Mouse (Mus musculus) thymus, adult 2 months (tissue): Measurements from ENCODE around the gene Ykt6. TPM values are rescaled to one million over a fixed set of nuclear protein-coding genes. Genes with fewer than 3 reads are reported as not detected.
"Not testable (repeated sequence)": the region's sequence is repeated elsewhere in the genome, so short reads cannot be mapped to it uniquely, and the experiment has no call there.

Experiments
- DNase-seq: peaks from one replicate; pipeline ENCODE4 v3.0.0; 2021
- H3K27ac ChIP-seq: fragments of 200-500 bp; 2 replicates; pipeline ENCODE4 v1.5.1; 2012; ENCODE audit warnings: low read length, control low read depth; ENCODE audit not compliant: control insufficient read depth, insufficient read depth
- H3K27me3 ChIP-seq: fragments of 200-500 bp; 2 replicates; pipeline ENCODE4 v1.6.1; 2012; ENCODE audit warnings: mild to moderate bottlenecking, low read length, moderate library complexity, mixed read lengths; ENCODE audit not compliant: control insufficient read depth, insufficient read depth
- H3K36me3 ChIP-seq: fragments of 200-500 bp; 2 replicates; pipeline ENCODE4 v1.6.1; 2012; ENCODE audit warnings: mild to moderate bottlenecking, low read length, moderate library complexity; ENCODE audit not compliant: control insufficient read depth, insufficient read depth
- H3K4me1 ChIP-seq: fragments of 200-500 bp; replicated peaks from 2 replicates; pipeline ENCODE4 v1.6.1; 2012; ENCODE audit warnings: low read length; ENCODE audit not compliant: control insufficient read depth, insufficient read depth
- H3K4me3 ChIP-seq: fragments of 200-500 bp; 2 replicates; pipeline ENCODE4 v1.5.1; 2012; ENCODE audit warnings: mild to moderate bottlenecking, low read length, control low read depth, moderate library complexity; ENCODE audit not compliant: control insufficient read depth, insufficient read depth
- CTCF ChIP-seq: fragments of 200-500 bp; IDR thresholded peaks from 2 replicates; pipeline ENCODE4 v1.5.1; 2012; ENCODE audit warnings: mild to moderate bottlenecking, control low read depth, low read length, moderate library complexity, borderline replicate concordance; ENCODE audit not compliant: control insufficient read depth, poor library complexity, insufficient read depth; ENCODE audit errors: extremely low read depth
- POLR2A ChIP-seq: fragments of 200-500 bp; IDR thresholded peaks from 2 replicates; pipeline ENCODE4 v1.6.1; 2012; ENCODE audit warnings: mild to moderate bottlenecking, low read length, control low read depth, moderate library complexity; ENCODE audit not compliant: control insufficient read depth, poor library complexity, insufficient read depth; ENCODE audit errors: extremely low read depth
- WGBS: fragments of 180-500 bp; shearing (Covaris S2); methylation state at CpG from one replicate; pipeline ENCODE4 v1.1.7; 2018; 5-methylcytosine and 5-hydroxymethylcytosine counted together
- polyA plus RNA-seq: library from polyadenylated mRNA; depleted of rRNA; stranded (reverse); fragments of >200 nt; gene quantifications from 2 replicates; pipeline ENCODE4 v1.2.3, GENCODE M21; 2012

The Ykt6 gene
- polyA plus RNA-seq, 1 experiment, result 101 TPM

DNA sequence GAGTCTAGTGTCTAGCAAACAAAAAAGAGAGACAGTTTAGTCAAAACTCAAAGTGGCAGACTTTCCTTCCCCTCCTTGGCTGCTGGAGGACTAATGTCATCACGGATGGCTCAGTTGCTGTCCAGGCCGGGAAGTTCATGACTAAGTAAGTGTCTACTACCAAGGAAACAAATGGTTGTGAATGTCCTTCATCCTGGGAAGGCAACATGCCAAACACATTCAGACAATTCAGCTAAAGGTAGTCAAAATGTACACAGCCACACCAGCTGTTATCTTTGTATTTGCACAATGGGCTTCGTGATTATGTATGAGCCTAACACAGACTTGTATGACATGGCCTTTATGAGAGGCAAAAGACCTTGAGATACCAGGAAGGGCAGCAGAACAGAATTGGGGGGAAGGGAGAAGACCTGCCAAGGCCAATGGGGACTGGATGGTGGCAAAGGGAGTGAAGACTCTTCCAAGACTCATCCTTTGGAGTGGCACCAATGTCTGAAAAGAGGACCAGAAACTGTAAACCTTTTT lies 28.7 kb upstream of the Ykt6 start:
- TF ChIP-seq POLR2A (no peak), CTCF (no peak)
- H3K4me3 ChIP-seq, result no peak overlapping the region
- H3K4me1 ChIP-seq, result no peaks in the 10 kb centered on the region
- no peak overlapping the region for H3K27ac ChIP-seq
- H3K27me3 ChIP-seq, result no peaks in the 10 kb centered on the region
- H3K36me3 ChIP-seq, result no peaks in the 10 kb centered on the region
- DNase-seq, result no peak
- WGBS, result 93% methylated on average over 3 of the region's 3 CpGs

DNA sequence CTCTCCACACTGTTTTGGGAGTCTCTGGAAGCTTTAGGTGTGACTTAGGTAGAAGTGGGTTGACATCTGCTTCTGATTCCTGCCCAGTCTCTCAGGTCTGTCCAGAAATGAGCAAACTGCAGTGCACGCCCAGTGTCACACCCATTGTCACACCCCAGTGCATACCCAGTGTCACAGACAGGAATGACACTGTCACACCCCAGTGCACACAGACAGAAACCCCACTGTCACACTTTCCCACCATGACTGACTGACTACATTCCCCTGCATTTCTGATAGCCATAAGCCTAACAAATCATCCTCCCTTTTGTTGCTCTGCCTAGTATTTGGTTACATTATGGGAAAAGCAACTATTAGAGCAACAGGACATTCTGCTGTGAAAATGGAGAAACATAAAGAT lies 24.9 kb upstream of the Ykt6 start:
- WGBS, result 86% methylated on average over 1 of the region's 1 CpGs
- Histone ChIP-seq H3K36me3 (no peaks in the 10 kb centered on the region), H3K27me3 (no peaks in the 10 kb centered on the region), H3K4me3 (no peak overlapping the region), H3K4me1 (no peaks in the 10 kb centered on the region), H3K27ac (no peak overlapping the region)
- no peak for TF ChIP-seq POLR2A
- no peak for TF ChIP-seq CTCF
- no peak for DNase-seq

DNA sequence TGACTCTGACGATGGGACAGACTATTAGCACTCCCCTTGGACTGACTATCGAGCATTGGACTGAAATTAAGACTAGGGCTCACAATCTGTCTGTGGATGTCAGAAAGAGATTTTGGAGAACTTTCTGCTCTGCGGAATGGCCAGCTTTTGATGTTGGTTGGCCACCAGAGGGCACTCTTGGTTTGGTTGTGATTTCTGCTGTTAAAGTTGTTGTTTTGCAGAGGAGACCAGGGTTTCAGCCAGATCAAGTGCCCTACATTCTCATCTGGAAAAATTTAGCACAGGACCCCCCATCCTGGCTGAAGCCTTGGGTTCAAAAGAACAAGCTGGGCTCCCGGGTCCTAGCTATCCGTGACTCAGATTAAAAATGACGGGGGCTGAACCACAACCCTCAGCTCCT lies 23.5 kb upstream of the Ykt6 start:
- not testable (repeated sequence) for H3K27ac ChIP-seq, H3K4me1 ChIP-seq, H3K4me3 ChIP-seq, H3K36me3 ChIP-seq, H3K27me3 ChIP-seq
- 96% methylated on average over 6 of the region's 6 CpGs for WGBS
- DNase-seq, result peak; percentile 31

- H3K4me3 ChIP-seq, H3K27ac ChIP-seq, H3K4me1 ChIP-seq, H3K27me3 ChIP-seq, H3K36me3 ChIP-seq, DNase-seq: not testable (repeated sequence)
- 98% methylated on average over 11 of the region's 11 CpGs for WGBS
These were observed 21.0 kb upstream of the Ykt6 start for GRCm38 (mm10) chr11:5934531-5934930.

DNA sequence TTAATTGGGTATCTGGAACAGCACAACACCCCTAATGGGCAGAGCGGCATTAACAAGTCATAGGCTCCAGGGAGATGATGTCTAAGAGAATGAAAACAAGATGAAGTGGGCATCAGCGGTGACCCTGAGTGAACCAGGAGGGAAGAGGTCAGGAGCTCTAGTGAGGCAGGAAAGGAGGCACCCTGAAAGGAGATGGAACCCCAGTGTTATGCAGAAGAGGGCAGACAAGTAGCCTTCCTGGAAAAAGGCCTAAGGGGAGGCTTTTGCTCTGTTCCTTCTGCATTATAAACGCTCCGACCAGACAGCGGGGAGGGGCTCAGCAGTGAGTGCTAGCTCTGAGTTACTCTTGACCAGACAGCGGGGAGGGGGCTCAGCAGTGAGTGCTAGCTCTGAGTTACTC lies 12.5 kb upstream of the Ykt6 start:
- WGBS, result 96% methylated on average over 6 of the region's 6 CpGs
- H3K4me1 ChIP-seq, result no peaks in the 10 kb centered on the region
- no peak overlapping the region for H3K4me3 ChIP-seq
- H3K36me3 ChIP-seq, result no peaks in the 10 kb centered on the region
- H3K27me3 ChIP-seq, result no peaks in the 10 kb centered on the region
- H3K27ac ChIP-seq, result no peak overlapping the region
- no peak for DNase-seq
- no peak for TF ChIP-seq POLR2A
- TF ChIP-seq CTCF, result no peak

DNA sequence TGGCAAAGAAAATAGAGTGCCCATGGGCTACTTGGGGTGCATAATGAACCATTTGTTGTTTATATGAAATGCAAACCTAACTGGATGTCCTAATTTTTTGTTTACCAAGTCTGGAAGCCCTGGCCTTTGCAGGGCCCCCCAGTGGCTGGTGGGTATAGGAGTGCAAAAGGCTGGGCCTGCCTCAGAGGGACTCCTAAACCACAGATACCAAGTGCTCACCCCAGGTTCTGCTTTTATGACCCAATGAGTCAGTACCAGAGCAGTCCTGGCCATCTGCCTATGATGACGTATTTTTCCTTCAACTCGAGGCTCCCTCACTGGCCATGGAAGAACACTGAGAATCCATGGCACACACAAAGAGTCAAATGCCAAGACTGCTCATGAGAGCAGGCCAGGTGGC lies 10.4 kb upstream of the Ykt6 start:
- H3K27me3 ChIP-seq, result no peaks in the 10 kb centered on the region
- WGBS, result 60% methylated on average over 2 of the region's 2 CpGs
- TF ChIP-seq CTCF (no peak), POLR2A (no peak)
- H3K27ac ChIP-seq, result no peak overlapping the region
- H3K4me1 ChIP-seq, result no peaks in the 10 kb centered on the region
- no peaks in the 10 kb centered on the region for H3K36me3 ChIP-seq
- H3K4me3 ChIP-seq, result no peak overlapping the region
- no peak for DNase-seq

DNA sequence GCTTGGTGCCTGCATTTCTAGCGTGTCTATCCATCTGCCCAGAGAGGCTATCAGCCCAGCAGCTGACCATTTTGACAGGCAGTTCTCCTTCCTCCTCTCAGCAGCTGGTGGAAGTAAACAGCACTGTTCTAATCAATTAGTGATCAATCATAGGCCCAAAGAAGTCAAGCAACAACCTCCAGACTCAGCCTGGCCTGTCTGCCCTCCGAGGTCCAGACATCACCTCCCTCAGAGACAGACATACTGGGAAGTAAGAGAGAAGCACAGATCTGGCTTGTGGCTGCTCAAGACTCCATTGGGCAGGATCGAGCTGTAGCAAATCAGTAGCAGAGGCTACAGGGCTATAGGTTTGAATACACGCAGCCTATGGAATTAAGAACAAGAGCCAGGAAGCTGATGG lies 7.7 kb upstream of the Ykt6 start:
- 95% methylated on average over 4 of the region's 4 CpGs for WGBS
- no peak for DNase-seq
- no peak overlapping the region for H3K27ac ChIP-seq
- no peaks in the 10 kb centered on the region for H3K36me3 ChIP-seq
- no peaks in the 10 kb centered on the region for H3K27me3 ChIP-seq
- no peaks in the 10 kb centered on the region for H3K4me1 ChIP-seq
- TF ChIP-seq CTCF, result no peak
- TF ChIP-seq POLR2A, result no peak
- H3K4me3 ChIP-seq, result no peak overlapping the region
